Mouse (Mus musculus) limb, embryonic 15.5 days (tissue): Measurements from ENCODE around the gene Gm10959. TPM values are rescaled to one million over a fixed set of nuclear protein-coding genes. Genes with fewer than 3 reads are reported as not detected.
"Not testable (repeated sequence)": the region's sequence is repeated elsewhere in the genome, so short reads cannot be mapped to it uniquely, and the experiment has no call there.

Source experiments
- ATAC-seq: fragments of 200-750 bp; cut with Nextera tagmentation; 2 replicates; pipeline ENCODE4 v1.8.0; 2017; ENCODE audit warnings: low read depth, moderate TSS enrichment; ENCODE audit not compliant: insufficient number of reproducible peaks, low FRiP score, low TSS enrichment
- H3K27ac ChIP-seq: fragments of 300-500 bp; sonication (generic); 2 replicates; pipeline ENCODE4 v1.5.1; 2015; ENCODE audit warnings: moderate library complexity, mild to moderate bottlenecking, inconsistent platforms
- H3K27me3 ChIP-seq: fragments of 300-500 bp; sonication (generic); 2 replicates; pipeline ENCODE4 v1.6.1; 2015; ENCODE audit warnings: inconsistent platforms
- H3K36me3 ChIP-seq: fragments of 300-500 bp; sonication (generic); 2 replicates; pipeline ENCODE4 v1.6.1; 2015; ENCODE audit warnings: inconsistent platforms
- H3K4me1 ChIP-seq: fragments of 300-500 bp; sonication (generic); 2 replicates; pipeline ENCODE4 v1.6.1; 2015; ENCODE audit warnings: inconsistent platforms
- H3K4me2 ChIP-seq: fragments of 300-500 bp; sonication (generic); 2 replicates; pipeline ENCODE4 v1.6.1; 2015; ENCODE audit warnings: mild to moderate bottlenecking, inconsistent platforms
- H3K4me3 ChIP-seq: fragments of 300-500 bp; sonication (generic); 2 replicates; pipeline ENCODE4 v1.5.1; 2015; ENCODE audit warnings: mild to moderate bottlenecking, inconsistent platforms
- H3K9ac ChIP-seq: fragments of 300-500 bp; sonication (generic); 2 replicates; pipeline ENCODE4 v1.6.1; 2015; ENCODE audit warnings: inconsistent platforms
- H3K9me3 ChIP-seq: fragments of 300-500 bp; sonication (generic); 2 replicates; pipeline ENCODE4 v1.6.1; 2016; ENCODE audit warnings: inconsistent platforms
- WGBS: fragments of 180-500 bp; shearing (Covaris S2); methylation state at CpG from one replicate; pipeline ENCODE4 v1.1.7; 2015; 5-methylcytosine and 5-hydroxymethylcytosine counted together
- polyA plus RNA-seq: library from polyadenylated mRNA; unstranded; fragments of >200 nt; fragmentation: Nextera tagmentation; extraction: Ambion mirVana; gene quantifications from 2 replicates; pipeline ENCODE4 v1.2.1, GENCODE M21; 2015

Gm10959 gene
- polyA plus RNA-seq = not detected in 2 replicates

GRCm38 (mm10) chr3:122919260-122919659, at the start of gene Gm10959:
TSS of gene Gm10959 (minus strand) at chr3:122919360.
- no peak for ATAC-seq
- WGBS = 83% methylated on average over 8 of the region's 8 CpGs
- H3K4me3 ChIP-seq = no peak within 1 kb of the TSS
- H3K27ac ChIP-seq = no peak within 1 kb of the TSS
- H3K4me1 ChIP-seq = 0 out of 2 replicates have a peak, but pooled peaks cover 4% of the 10 kb centered on the region
- no peaks in the 10 kb centered on the region for H3K9me3 ChIP-seq
- H3K27me3 ChIP-seq = no peaks in the 10 kb centered on the region
- no peak within 1 kb of the TSS for H3K4me2 ChIP-seq
- H3K9ac ChIP-seq = no peak within 1 kb of the TSS
- H3K36me3 ChIP-seq = no peaks in the 10 kb centered on the region

GRCm38 (mm10) chr3:122968391-122968790, 49.2 kb upstream of the Gm10959 start:
- no peak for ATAC-seq
- Histone ChIP-seq H3K27me3 (no peaks in the 10 kb centered on the region), H3K9me3 (no peaks in the 10 kb centered on the region), H3K36me3 (peaks cover 5% of the 10 kb centered on the region; the same call in 1 of the 2 replicates), H3K4me1 (no peaks in the 10 kb centered on the region), H3K27ac (no peak overlapping the region), H3K4me2 (no peak overlapping the region), H3K4me3 (no peak overlapping the region), H3K9ac (no peak overlapping the region)
- 71% methylated on average over 9 of the region's 9 CpGs for WGBS

GRCm38 (mm10) chr3:122964301-122964700, 45.1 kb upstream of the Gm10959 start:
- no peak overlapping the region for H3K4me3 ChIP-seq
- no peak overlapping the region for H3K4me2 ChIP-seq
- WGBS = 76% methylated on average over 5 of the region's 5 CpGs
- no peaks in the 10 kb centered on the region for H3K4me1 ChIP-seq
- no peak overlapping the region for H3K27ac ChIP-seq
- no peaks in the 10 kb centered on the region for H3K9me3 ChIP-seq
- H3K27me3 ChIP-seq = no peaks in the 10 kb centered on the region
- H3K36me3 ChIP-seq = peaks cover 17% of the 10 kb centered on the region
- no peak for ATAC-seq
- H3K9ac ChIP-seq = no peak overlapping the region

GRCm38 (mm10) chr3:122950129-122950528, 31.0 kb upstream of the Gm10959 start:
- 86% methylated on average over 2 of the region's 2 CpGs for WGBS
- no peak overlapping the region for H3K27ac ChIP-seq
- peaks cover 18% of the 10 kb centered on the region; the same call in 1 of the 2 replicates for H3K36me3 ChIP-seq
- H3K4me1 ChIP-seq = no peaks in the 10 kb centered on the region
- ATAC-seq = no peak
- no peak overlapping the region for H3K9ac ChIP-seq
- no peak overlapping the region for H3K4me2 ChIP-seq
- no peaks in the 10 kb centered on the region for H3K27me3 ChIP-seq
- H3K4me3 ChIP-seq = no peak overlapping the region
- H3K9me3 ChIP-seq = no peaks in the 10 kb centered on the region

- WGBS = 78% methylated on average over 6 of the region's 6 CpGs
- H3K9ac ChIP-seq = no peak overlapping the region
- H3K4me1 ChIP-seq = no peaks in the 10 kb centered on the region
- peaks cover 4% of the 10 kb centered on the region; the same call in 1 of the 2 replicates for H3K36me3 ChIP-seq
- ATAC-seq = no peak
- no peak overlapping the region for H3K27ac ChIP-seq
- no peaks in the 10 kb centered on the region for H3K9me3 ChIP-seq
- H3K4me3 ChIP-seq = no peak overlapping the region
- H3K4me2 ChIP-seq = no peak overlapping the region
- H3K27me3 ChIP-seq = no peaks in the 10 kb centered on the region
Observed at GRCm38 (mm10) chr3:122943387-122943890, 24.3 kb upstream of the Gm10959 start.

- no peaks in the 10 kb centered on the region for H3K4me1 ChIP-seq
- H3K27ac ChIP-seq = no peak overlapping the region
- H3K36me3 ChIP-seq = no peaks in the 10 kb centered on the region; the same call in 1 of the 2 replicates
- H3K9me3 ChIP-seq = no peaks in the 10 kb centered on the region
- no peaks in the 10 kb centered on the region for H3K27me3 ChIP-seq
- no peak overlapping the region for H3K4me3 ChIP-seq
- no peak for ATAC-seq
- H3K4me2 ChIP-seq = no peak overlapping the region
- WGBS = 69% methylated on average over 2 of the region's 2 CpGs
- no peak overlapping the region for H3K9ac ChIP-seq
Observed at GRCm38 (mm10) chr3:122939215-122939614, 20.1 kb upstream of the Gm10959 start.

GRCm38 (mm10) chr3:122937176-122937575, 18.0 kb upstream of the Gm10959 start:
- WGBS = 83% methylated on average over 13 of the region's 13 CpGs
- H3K9me3 ChIP-seq, H3K27me3 ChIP-seq, H3K9ac ChIP-seq, H3K4me3 ChIP-seq, H3K4me2 ChIP-seq, H3K4me1 ChIP-seq, ATAC-seq, H3K36me3 ChIP-seq, H3K27ac ChIP-seq: not testable (repeated sequence)

GRCm38 (mm10) chr3:122932466-122932865, 13.3 kb upstream of the Gm10959 start:
- Histone ChIP-seq H3K27ac (no peak overlapping the region), H3K4me1 (no peaks in the 10 kb centered on the region), H3K27me3 (no peaks in the 10 kb centered on the region), H3K9me3 (no peaks in the 10 kb centered on the region), H3K4me2 (no peak overlapping the region), H3K9ac (no peak overlapping the region), H3K36me3 (peaks cover 7% of the 10 kb centered on the region), H3K4me3 (no peak overlapping the region)
- WGBS = 87% methylated on average over 1 of the region's 1 CpGs
- no peak for ATAC-seq

GRCm38 (mm10) chr3:122929723-122930122, 10.6 kb upstream of the Gm10959 start:
- no peak overlapping the region for H3K4me3 ChIP-seq
- H3K9me3 ChIP-seq = no peaks in the 10 kb centered on the region
- H3K27ac ChIP-seq = no peak overlapping the region
- no peak overlapping the region for H3K4me2 ChIP-seq
- H3K27me3 ChIP-seq = no peaks in the 10 kb centered on the region
- no peak for ATAC-seq
- H3K9ac ChIP-seq = no peak overlapping the region
- H3K4me1 ChIP-seq = no peaks in the 10 kb centered on the region
- WGBS = 89% methylated on average over 6 of the region's 6 CpGs
- peaks cover 18% of the 10 kb centered on the region for H3K36me3 ChIP-seq

- WGBS = under 1% methylated on average over 68 of the region's 68 CpGs
- Histone ChIP-seq H3K27ac (peak within 1 kb of the TSS; percentile 88), H3K9me3 (no peaks in the 10 kb centered on the region), H3K4me1 (0 out of 2 replicates have a peak, but pooled peaks cover 4% of the 10 kb centered on the region), H3K27me3 (no peaks in the 10 kb centered on the region), H3K4me3 (peak within 1 kb of the TSS; percentile 57), H3K9ac (peak within 1 kb of the TSS; percentile 61), H3K4me2 (peak within 1 kb of the TSS; percentile 51), H3K36me3 (peaks cover 12% of the 10 kb centered on the region)
- peak; percentile 98 for ATAC-seq
Observed at GRCm38 (mm10) chr3:122924009-122924914, 5.1 kb upstream of the Gm10959 start, which contains the start of gene 1810037I17Rik. TSS of gene 1810037I17Rik (plus strand) at chr3:122924203.

GRCm38 (mm10) chr3:122923147-122923546, 4.0 kb upstream of the Gm10959 start:
- no peak overlapping the region; the same call in 1 of the 2 replicates for H3K4me2 ChIP-seq
- H3K4me3 ChIP-seq = peak overlapping the region; percentile 57
- H3K4me1 ChIP-seq = 0 out of 2 replicates have a peak, but pooled peaks cover 4% of the 10 kb centered on the region
- H3K36me3 ChIP-seq = peaks cover 12% of the 10 kb centered on the region
- no peak overlapping the region for H3K9ac ChIP-seq
- 68% methylated on average over 7 of the region's 7 CpGs for WGBS
- no peaks in the 10 kb centered on the region for H3K9me3 ChIP-seq
- no peak for ATAC-seq
- H3K27me3 ChIP-seq = no peaks in the 10 kb centered on the region
- peak overlapping the region; percentile 88 for H3K27ac ChIP-seq
